Mouse (Mus musculus) cerebellum, adult 2 months (tissue): ENCODE measurements around the gene Ndufb10.

Experiments used
- CTCF ChIP-seq: fragments of 200-500 bp; IDR thresholded peaks from 2 replicates; pipeline ENCODE4 v1.5.1; 2011; ENCODE audit warnings: low read depth, mild to moderate bottlenecking, control low read depth, low read length, moderate library complexity, borderline replicate concordance; ENCODE audit not compliant: insufficient read depth
- POLR2A ChIP-seq: fragments of 200-500 bp; IDR thresholded peaks from 2 replicates; pipeline ENCODE4 v1.6.1; 2011; ENCODE audit warnings: low read length, control low read depth, borderline replicate concordance; ENCODE audit not compliant: insufficient read depth

DNA sequence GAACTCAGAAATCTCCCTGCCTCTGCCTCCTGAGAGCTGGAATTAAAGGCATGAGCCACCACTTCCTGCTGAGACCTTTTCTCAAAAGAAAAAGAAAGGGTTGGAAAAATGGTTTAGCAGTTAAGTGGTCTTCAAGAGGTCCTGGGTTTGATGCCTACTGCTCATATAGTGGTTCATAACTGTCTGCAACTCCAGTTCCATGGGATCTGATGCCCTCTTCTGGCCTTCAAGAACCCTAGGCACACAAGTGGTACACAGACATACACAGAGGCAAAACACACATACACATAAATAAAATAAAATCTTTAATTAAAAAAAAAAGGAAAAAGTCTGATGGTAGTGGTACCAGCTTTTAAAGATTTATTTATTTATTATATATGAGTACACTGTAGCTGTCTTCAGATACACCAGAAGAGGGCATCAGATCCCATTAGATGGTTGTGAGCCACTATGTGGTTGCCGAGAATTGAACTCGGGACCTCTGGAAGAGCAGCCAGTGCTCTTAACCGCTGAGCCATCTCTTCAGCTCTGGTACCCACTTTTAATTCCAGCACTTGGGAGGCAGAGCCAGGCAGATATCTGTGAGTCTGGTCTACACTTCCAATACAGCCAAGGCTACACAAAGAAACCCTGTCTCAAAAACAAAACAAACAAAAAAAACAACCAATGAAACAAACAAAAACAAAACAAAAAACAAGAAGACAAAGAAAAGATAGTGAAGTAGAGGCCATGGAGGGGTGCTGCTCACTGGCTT lies 1.5 kb upstream of the Ndufb10 start:
- TF ChIP-seq CTCF (no peak), POLR2A (no peak)
